Mouse (Mus musculus) hindbrain, embryonic 16.5 days (tissue): ENCODE data around the gene Mapk13. TPM values are rescaled to one million over a fixed set of nuclear protein-coding genes. Genes with fewer than 3 reads are reported as not detected.
"Not testable (repeated sequence)": the region's sequence is repeated elsewhere in the genome, so short reads cannot be mapped to it uniquely, and the experiment has no call there.

Source experiments
- ATAC-seq: fragments of 200-750 bp; cut with Nextera tagmentation; 2 replicates; pipeline ENCODE4 v1.8.0; 2017; ENCODE audit warnings: moderate TSS enrichment, moderate library complexity
- H3K27ac ChIP-seq: fragments of 300-500 bp; sonication (generic); 2 replicates; pipeline ENCODE4 v1.5.1; 2014; ENCODE audit warnings: low read depth, mild to moderate bottlenecking, control low read depth, low read length, moderate library complexity
- H3K27me3 ChIP-seq: fragments of 300-500 bp; sonication (generic); replicated peaks from 2 replicates; pipeline ENCODE4 v1.6.1; 2014; ENCODE audit warnings: low read length; ENCODE audit not compliant: control insufficient read depth, insufficient read depth
- H3K36me3 ChIP-seq: fragments of 300-500 bp; sonication (generic); 2 replicates; pipeline ENCODE4 v1.6.1; 2014; ENCODE audit warnings: mild to moderate bottlenecking, low read length, moderate library complexity, mixed read lengths; ENCODE audit not compliant: control insufficient read depth, insufficient read depth
- H3K4me1 ChIP-seq: fragments of 300-500 bp; sonication (generic); 2 replicates; pipeline ENCODE4 v1.6.1; 2014; ENCODE audit warnings: low read depth, low read length; ENCODE audit not compliant: control insufficient read depth, insufficient read depth
- H3K4me2 ChIP-seq: fragments of 300-500 bp; sonication (generic); 2 replicates; pipeline ENCODE4 v1.6.1; 2014; ENCODE audit warnings: mild to moderate bottlenecking, low read length, control low read depth, moderate library complexity
- H3K4me3 ChIP-seq: fragments of 300-500 bp; sonication (generic); 2 replicates; pipeline ENCODE4 v1.5.1; 2014; ENCODE audit warnings: mild to moderate bottlenecking, low read length, control low read depth, moderate library complexity
- H3K9ac ChIP-seq: fragments of 300-500 bp; sonication (generic); 2 replicates; pipeline ENCODE4 v1.6.1; 2014; ENCODE audit warnings: low read depth, mild to moderate bottlenecking, control low read depth, low read length, moderate library complexity
- H3K9me3 ChIP-seq: fragments of 300-500 bp; sonication (generic); 2 replicates; pipeline ENCODE4 v1.6.1; 2014; ENCODE audit warnings: mild to moderate bottlenecking, low read length, moderate library complexity; ENCODE audit not compliant: control insufficient read depth
- WGBS: fragments of 180-500 bp; shearing (Covaris S2); extraction: QIAGEN DNeasy Blood & Tissue Kit; methylation state at CpG from one replicate; pipeline ENCODE4 v1.1.7; 2014; 5-methylcytosine and 5-hydroxymethylcytosine counted together
- polyA plus RNA-seq: library from polyadenylated mRNA; unstranded; fragments of >200 nt; fragmentation: Nextera tagmentation; extraction: Ambion mirVana; gene quantifications from 2 replicates; pipeline ENCODE4 v1.2.1, GENCODE M21; 2015

Mapk13 gene
- 1.2 and 2.0 TPM in 2 replicates for polyA plus RNA-seq

DNA sequence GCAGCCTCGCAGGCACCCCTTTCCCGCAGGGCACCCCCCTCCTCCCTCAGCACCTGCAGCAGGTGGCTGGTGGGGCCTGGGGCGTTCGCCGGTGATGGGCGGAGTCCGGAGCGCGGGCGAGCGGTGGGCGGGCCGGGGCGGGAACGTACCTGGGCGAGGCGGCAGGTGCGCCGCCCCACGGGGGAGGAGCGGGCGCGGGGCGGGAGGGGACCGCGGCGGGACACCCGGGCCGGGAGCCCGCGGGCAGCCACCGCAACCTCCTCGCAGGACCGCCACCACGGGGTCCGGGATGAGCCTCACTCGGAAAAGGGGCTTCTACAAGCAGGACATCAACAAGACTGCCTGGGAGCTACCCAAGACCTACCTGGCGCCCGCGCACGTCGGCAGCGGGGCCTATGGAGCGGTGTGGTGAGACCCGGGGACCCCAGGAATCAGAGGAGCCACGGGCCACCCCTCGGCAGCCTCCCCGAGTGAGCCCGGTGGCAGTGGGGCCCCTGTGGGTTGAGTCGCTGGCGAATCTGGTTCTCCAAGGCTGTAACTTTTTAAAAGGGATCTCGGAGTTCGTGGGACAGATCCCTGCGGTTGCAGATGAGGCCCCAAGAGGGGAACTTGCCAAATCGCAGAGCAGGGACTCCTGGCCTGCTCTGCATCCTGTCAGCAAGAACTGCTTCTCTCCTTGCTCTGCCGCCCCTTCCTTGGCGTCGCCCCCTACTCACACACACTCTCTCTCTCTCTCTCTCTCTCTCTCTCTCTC lies at the start of gene Mapk13:
Gene Mapk13, plus strand, starts transcription at position 177 of the 754 bp plus-strand sequence.
- no peak within 1 kb of the TSS for H3K27ac ChIP-seq
- H3K4me3 ChIP-seq, result peak within 1 kb of the TSS; percentile 40
- WGBS, result 2% methylated on average over 53 of the region's 58 CpGs
- H3K4me2 ChIP-seq, result peak within 1 kb of the TSS; percentile 74
- no peaks in the 10 kb centered on the region for H3K9me3 ChIP-seq
- H3K27me3 ChIP-seq, result peaks cover 21% of the 10 kb centered on the region
- H3K9ac ChIP-seq, result peak within 1 kb of the TSS; percentile 47
- H3K4me1 ChIP-seq, result peaks cover 13% of the 10 kb centered on the region
- H3K36me3 ChIP-seq, result no peaks in the 10 kb centered on the region
- no peak for ATAC-seq

DNA sequence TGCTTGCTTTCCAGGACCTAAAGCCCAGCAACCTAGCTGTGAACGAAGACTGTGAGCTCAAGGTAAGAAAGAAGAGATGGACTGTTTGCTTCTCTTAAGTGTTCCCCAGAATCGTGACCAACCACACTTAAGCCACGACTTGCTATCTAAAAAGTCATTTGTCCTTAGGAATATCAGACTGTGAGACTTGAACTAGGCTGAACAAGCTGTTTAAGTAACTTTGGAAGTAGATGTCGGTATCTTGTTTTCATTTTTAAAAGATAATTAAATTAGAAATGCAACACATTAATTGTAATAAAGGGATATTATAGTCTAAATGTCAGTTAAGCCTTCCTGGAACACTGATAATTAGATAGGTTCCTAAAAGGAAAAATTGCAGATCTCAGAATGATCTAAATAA lies 43.3 kb upstream of the Mapk13 start, which contains the start of gene AC170998.1:
Gene AC170998.1, plus strand, starts transcription at position 301 of the 400 bp plus-strand sequence.
- peaks cover 33% of the 10 kb centered on the region for H3K36me3 ChIP-seq
- no peaks in the 10 kb centered on the region for H3K9me3 ChIP-seq
- H3K27me3 ChIP-seq, result no peaks in the 10 kb centered on the region
- no peak for ATAC-seq
- 95% methylated on average over 4 of the region's 4 CpGs for WGBS
- H3K4me1 ChIP-seq, result no peaks in the 10 kb centered on the region
- H3K4me2 ChIP-seq, result no peak within 1 kb of the TSS
- H3K4me3 ChIP-seq, result no peak within 1 kb of the TSS
- no peak within 1 kb of the TSS for H3K9ac ChIP-seq
- no peak within 1 kb of the TSS for H3K27ac ChIP-seq

DNA sequence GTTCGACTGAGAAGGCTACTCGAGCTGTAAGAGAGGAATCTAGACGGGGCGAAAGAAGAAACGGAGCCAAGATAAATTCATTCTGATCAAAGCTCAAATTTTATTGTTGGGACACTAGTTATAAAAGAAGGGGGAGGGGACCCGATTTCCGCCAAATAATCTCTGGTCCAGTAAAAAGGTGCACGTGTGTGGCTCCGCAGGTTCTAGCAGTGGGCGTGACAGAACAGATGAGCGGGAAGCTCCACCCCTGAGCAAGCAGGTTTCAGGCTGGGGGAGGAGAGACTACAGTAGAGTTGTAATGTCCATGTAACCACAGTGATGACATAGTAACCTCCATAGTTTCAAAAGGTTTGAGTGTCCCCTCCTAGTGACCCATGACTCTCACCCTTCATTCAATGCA lies 41.6 kb upstream of the Mapk13 start:
- H3K4me1 ChIP-seq, H3K9me3 ChIP-seq, H3K4me2 ChIP-seq, ATAC-seq, H3K9ac ChIP-seq, H3K4me3 ChIP-seq, H3K27me3 ChIP-seq, H3K27ac ChIP-seq: not testable (repeated sequence)
- H3K36me3 ChIP-seq, result peaks cover 33% of the 10 kb centered on the region
- 91% methylated on average over 11 of the region's 11 CpGs for WGBS

DNA sequence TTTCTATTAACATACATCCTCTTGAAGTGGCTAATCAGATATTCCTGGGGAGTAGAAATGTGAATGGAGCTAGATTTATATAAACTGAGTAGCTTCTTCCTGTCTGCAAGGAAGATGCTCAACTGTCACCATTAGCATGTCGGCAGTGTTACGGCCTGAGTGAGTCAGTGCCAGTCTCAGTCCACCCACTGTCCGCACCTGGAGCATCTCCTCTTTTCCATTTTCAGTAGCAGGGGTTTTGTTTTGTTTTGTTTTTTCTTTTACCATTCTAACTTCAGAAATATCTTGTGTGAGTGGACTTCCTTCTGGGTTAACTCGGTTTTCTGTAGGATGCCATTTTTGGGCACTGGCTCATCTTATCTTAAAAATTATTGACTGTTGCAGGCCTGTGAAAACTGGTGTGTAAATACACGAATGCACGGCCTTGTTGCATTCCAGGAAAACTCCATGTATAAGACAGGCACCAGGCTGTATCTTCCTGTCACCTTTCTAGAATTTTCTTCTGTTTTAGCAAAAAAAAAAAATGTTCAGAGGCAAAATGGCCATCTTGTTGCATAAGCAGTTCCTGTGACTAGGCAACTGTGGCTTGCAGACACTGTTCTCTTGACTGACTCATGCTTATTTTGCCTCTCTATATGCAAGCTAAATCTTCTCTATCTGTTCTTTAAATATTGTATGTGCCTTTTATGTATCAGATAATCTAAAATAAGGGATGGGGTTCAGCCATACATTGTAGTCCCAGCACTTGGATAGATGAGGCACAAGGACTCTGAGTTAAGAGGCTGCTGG lies 33.6 kb upstream of the Mapk13 start:
- Histone ChIP-seq H3K4me3 (no peak overlapping the region), H3K27ac (no peak overlapping the region), H3K9ac (no peak overlapping the region), H3K36me3 (peaks cover 6% of the 10 kb centered on the region), H3K27me3 (no peaks in the 10 kb centered on the region), H3K9me3 (no peaks in the 10 kb centered on the region), H3K4me1 (no peaks in the 10 kb centered on the region), H3K4me2 (no peak overlapping the region)
- 92% methylated on average over 6 of the region's 6 CpGs for WGBS
- no peak for ATAC-seq

DNA sequence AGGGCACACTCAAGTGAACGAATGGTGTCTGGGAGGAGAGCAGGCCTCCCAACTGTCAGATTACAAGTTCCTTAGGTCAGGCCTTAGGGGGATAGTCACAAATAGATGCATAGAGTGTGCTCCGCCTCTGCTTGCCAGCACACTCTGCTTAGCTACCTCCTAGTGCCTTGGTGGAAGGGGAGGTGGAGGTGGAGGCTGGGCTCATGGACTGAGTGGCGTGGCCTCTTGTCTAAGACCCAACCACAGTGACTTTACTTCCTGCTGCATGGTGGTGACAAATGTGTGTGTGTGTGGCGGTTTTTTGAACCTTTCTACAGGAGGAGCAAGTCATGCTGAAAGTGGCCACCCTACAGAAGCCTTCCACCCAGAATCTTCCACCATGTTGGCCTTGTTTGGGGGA lies 32.6 kb upstream of the Mapk13 start:
- ATAC-seq, result no peak
- Histone ChIP-seq H3K27me3 (no peaks in the 10 kb centered on the region), H3K36me3 (0 out of 2 replicates have a peak, but pooled peaks cover 2% of the 10 kb centered on the region), H3K4me3 (no peak overlapping the region), H3K9ac (no peak overlapping the region), H3K4me2 (no peak overlapping the region), H3K4me1 (no peaks in the 10 kb centered on the region), H3K9me3 (no peaks in the 10 kb centered on the region), H3K27ac (no peak overlapping the region)
- WGBS, result 76% methylated on average over 4 of the region's 4 CpGs

DNA sequence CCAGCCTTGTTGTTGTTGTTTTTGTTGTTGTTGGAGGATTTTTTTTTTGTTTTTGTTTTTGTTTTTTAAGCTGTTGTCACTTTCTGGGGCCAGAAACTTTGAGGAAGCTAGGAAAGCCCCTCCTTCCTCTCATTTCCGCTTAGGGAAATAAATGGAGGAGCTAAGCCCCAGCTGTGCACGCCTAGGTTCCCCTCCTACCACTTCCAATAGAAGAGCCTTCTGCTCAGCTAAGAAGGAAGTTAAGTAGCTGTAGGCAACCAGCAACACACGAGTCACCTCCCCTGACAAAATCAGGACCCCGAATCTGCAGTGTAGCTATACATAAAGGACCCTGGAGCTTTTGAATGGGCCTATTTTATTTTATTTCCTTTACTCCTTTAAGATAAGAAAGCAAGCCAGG lies 31.1 kb upstream of the Mapk13 start:
- H3K4me2 ChIP-seq, result no peak overlapping the region
- no peak for ATAC-seq
- no peaks in the 10 kb centered on the region for H3K9me3 ChIP-seq
- no peak overlapping the region for H3K9ac ChIP-seq
- 88% methylated on average over 4 of the region's 4 CpGs for WGBS
- peaks cover 14% of the 10 kb centered on the region for H3K36me3 ChIP-seq
- H3K4me3 ChIP-seq, result no peak overlapping the region
- no peak overlapping the region for H3K27ac ChIP-seq
- H3K4me1 ChIP-seq, result no peaks in the 10 kb centered on the region
- no peaks in the 10 kb centered on the region for H3K27me3 ChIP-seq

DNA sequence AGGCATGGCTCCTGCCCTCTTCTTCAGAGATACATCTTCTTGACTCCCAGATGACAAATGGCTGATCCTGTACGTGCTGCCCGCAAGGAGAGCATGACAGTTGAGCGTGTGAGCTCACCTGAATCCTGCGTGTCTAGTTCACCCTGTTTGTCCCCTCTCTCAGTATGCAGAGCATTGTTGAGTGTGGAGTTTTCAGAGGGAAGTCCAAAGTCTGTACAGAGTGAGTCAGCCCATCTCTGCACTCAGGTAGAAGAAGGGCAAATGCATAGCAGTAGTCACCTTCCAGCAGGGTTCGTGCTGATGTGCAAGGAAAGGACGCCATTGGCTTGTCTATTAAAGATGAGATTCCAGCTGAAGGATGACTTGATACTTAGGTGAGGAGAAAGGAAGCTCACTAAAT lies 29.9 kb upstream of the Mapk13 start:
- 98% methylated on average over 6 of the region's 6 CpGs for WGBS
- Histone ChIP-seq H3K9me3 (no peaks in the 10 kb centered on the region), H3K27me3 (no peaks in the 10 kb centered on the region), H3K4me3 (no peak overlapping the region), H3K4me2 (no peak overlapping the region), H3K4me1 (no peaks in the 10 kb centered on the region), H3K27ac (no peak overlapping the region), H3K9ac (no peak overlapping the region), H3K36me3 (peaks cover 24% of the 10 kb centered on the region)
- no peak for ATAC-seq

DNA sequence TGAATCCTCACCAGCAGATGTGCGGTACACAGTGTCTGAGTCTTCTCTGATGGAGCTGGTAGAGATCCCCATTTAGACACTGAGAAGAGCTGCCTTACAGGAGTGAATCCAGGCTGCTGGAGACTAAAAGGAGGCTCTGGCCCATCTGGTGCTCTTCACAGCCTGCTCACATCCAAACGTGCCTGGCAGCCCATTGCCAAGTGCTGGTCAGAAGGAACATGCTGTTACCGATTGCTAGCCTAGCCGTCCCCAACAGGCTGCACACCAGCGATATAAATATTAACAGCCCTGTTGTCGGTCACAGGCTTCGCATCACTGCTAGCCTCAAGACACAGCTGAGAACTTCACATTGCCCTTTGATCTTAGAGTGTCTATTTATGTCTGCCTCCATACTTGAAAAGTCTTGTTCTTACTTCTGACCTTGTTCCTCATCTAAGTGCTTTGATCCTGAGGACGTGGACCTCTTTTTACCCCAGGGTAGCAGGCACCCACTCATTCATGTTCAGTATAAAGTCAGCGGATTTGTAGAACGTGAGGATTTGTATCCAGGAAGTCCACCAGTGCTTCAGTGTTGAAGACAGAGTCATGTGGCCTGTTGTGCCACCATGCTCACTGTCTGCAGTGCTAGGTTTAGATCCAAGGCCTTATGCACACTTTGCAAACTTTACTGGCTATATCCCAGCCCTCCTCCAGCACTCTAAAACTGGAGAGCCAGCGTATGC lies 25.8 kb upstream of the Mapk13 start:
- no peak overlapping the region for H3K4me2 ChIP-seq
- peaks cover 29% of the 10 kb centered on the region for H3K36me3 ChIP-seq
- no peak overlapping the region for H3K9ac ChIP-seq
- WGBS, result 92% methylated on average over 11 of the region's 11 CpGs
- H3K27me3 ChIP-seq, result no peaks in the 10 kb centered on the region
- no peaks in the 10 kb centered on the region for H3K4me1 ChIP-seq
- no peak overlapping the region for H3K4me3 ChIP-seq
- no peaks in the 10 kb centered on the region for H3K9me3 ChIP-seq
- no peak for ATAC-seq
- no peak overlapping the region for H3K27ac ChIP-seq

DNA sequence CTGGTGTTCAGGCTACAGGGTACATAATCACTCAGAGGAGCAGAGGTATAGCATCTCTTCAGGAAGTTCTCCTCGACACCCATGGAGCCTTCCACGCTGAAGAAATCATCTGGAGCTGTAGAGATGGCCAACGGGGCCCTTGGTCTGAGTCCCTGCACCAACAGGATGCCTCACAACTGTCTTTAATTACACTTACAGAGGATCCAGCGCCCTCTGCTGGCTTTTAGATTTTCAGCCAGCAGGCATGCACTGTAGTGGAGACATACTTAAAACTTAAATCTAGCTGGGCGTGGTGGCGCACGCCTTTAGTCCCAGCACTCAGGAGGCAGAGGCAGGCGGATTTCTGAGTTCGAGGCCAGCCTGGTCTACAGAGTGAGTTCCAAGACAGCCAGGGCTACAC lies 25.2 kb upstream of the Mapk13 start:
- no peak for ATAC-seq

More for the DNA sequence above, 25.2 kb upstream of the Mapk13 start:
- Histone ChIP-seq H3K9me3 (no peaks in the 10 kb centered on the region), H3K27me3 (no peaks in the 10 kb centered on the region), H3K36me3 (peaks cover 29% of the 10 kb centered on the region), H3K4me1 (no peaks in the 10 kb centered on the region), H3K4me3 (no peak overlapping the region), H3K4me2 (no peak overlapping the region), H3K9ac (no peak overlapping the region), H3K27ac (no peak overlapping the region)
- 92% methylated on average over 9 of the region's 9 CpGs for WGBS
